Mouse (Mus musculus): ENCODE results near the gene Atcay.
"Not testable (repeated sequence)": the region's sequence is repeated elsewhere in the genome, so short reads cannot be mapped to it uniquely, and the experiment has no call there.

Gene Atcay

GRCm38 (mm10) chr10:81240876-81241275 is 10.2 kb upstream of the Atcay start:
- no peak for DNase-seq

- DNase-seq = no peak
Observed at GRCm38 (mm10) chr10:81238618-81239017, 8.0 kb upstream of the Atcay start.

GRCm38 (mm10) chr10:81236471-81237268 is 6.0 kb upstream of the Atcay start:
- DNase-seq = no peak

- no peak for DNase-seq
Observed at GRCm38 (mm10) chr10:81234206-81234605, 3.6 kb upstream of the Atcay start.

DNA sequence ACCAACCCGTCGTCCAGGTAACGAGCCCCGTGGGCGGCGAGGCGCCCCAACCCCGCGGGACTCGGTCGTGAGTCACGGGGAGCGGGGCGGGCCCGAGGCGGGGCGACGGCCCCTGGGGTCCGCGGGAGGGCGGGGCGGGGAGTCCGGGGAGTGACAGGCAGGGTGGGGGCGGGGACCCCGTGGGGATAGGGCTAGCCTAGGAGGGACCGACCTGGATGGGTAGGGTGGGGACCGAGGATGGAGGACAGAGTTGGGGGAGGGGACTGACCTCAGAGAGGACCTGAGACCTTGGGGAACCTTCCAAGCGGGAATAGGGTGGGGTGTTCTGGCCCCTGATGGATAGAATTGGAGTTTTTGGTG is 2.6 kb upstream of the Atcay start:
- no peak for DNase-seq

DNA sequence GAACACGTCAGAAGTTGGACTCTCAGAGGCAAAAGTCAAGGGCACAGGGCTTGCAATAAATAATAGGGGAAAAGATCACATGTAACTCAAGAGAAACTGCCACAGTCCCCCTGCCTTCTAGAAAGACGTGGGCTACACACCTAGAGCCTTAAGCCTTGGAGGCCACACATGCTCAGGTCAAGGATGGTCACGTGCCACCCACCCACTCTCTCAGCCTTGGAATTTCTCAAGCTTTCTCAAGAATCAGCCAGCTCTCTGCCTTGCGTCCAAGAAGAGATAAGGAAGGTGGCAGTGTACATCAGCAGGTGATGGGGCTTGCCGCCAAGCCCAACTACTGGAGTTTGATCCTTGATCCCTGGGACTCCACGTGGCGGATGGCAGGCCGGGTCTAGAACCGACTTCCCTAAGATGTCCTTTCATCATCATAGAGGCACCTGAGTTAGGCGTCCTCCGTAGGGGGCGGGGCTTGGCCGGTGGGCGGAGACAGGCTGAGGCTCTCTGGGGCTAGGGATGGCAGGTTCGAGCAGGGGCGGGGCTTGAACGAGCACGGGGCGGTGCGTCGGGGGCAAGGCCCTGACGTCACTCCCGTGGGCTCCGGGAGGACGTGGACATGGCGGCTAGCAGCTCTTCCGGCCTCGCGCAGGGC is 2.1 kb upstream of the Atcay start, which contains the start of gene Zfr2:
TSS of gene Zfr2 (plus strand) at position 576 of the 646 bp plus-strand sequence.
- peak; percentile 89 for DNase-seq

DNA sequence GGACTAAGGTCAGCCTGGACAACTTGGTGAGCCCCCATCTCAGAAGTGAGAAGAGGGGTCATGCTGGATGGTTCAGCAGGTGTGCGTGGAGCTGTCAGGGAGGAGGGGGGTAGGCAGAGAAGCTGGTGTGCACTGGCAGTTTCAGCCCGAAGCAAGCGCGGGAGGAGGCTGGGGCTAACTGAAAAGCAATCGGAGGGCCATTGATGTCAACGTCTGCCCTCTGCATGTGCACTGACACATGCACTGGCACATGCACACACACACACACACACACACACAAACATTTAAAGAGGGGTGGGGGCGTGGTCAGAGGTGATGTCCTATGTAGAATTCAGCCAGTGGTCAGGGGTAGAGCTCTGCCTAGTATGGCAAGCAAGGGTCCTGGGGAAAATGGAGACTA is 803 bp upstream of the Atcay start:
- no peak for DNase-seq

- DNase-seq = no peak
Observed at GRCm38 (mm10) chr10:81229735-81230437, 747 bp downstream of the Atcay start.

DNA sequence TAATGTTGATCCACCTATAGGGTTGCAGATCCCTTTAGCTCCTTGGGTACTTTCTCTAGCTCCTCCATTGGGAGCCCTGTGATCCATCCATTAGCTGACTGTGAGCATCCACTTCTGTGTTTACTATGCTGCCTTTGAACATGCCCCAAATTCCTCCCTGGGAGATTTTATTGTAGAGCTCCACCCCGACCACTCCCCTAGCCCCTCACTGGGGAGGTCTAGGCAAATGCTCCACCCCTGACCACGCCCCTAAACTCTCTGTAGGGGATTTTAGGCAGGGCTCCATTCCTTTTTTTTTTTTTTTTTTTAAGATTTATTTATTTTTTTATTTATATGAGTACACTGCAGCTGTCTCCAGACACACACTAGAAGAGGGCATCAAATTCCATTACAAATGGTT is 6.9 kb downstream of the Atcay start:
- DNase-seq = not testable (repeated sequence)

DNA sequence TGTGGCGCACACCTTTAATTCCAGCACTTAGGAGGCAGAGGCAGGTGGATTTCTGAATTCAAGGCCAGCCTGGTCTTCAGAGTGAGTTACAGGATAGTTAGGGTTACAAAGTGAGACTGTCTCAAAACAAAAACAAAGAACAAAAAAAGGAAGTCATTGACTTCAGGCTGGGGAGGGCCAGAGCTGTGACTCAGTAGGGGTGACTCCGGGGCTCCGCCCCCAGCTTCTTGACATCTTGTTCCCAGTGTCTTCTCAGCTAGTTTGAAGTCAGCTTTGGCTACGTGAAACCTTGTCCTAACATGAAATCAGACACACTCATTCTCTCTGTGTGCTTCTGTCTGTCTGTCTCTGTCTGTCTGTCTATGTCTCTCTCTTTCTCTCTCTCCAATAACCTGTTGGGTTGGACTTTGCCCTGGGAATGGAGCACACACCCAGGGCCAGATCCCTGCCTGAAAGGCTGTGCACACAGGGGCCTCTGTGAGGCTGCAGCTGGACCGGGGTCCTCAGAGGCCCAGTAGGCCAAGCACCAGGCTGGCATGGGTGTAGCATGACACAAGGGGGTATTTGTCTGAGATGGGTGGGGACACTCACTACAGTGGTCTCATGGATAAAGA is 9.1 kb downstream of the Atcay start:
- no peak for DNase-seq

DNA sequence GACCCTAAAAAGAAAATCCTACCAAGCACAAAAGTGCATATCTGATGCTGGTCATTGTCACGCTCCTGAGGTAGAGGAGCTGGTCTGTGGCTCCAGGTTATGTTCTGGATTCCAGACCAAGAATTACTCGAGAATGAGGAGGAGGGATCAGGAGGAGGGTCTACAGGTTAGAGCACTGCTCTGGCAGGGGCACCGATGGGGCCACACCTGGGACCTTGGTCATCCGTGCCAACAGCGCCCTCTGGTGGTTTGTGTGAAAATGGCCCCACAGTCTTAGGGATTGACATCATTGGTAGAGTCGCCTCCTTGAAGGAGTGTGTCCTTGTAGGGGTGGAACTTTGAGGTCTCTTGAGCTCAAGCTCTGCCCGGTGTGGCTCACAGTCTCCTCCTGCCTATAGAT is 12.7 kb downstream of the Atcay start:
- peak; percentile 60 for DNase-seq

- DNase-seq = not testable (repeated sequence)
Observed at GRCm38 (mm10) chr10:81217267-81217666, 13.4 kb downstream of the Atcay start.

DNA sequence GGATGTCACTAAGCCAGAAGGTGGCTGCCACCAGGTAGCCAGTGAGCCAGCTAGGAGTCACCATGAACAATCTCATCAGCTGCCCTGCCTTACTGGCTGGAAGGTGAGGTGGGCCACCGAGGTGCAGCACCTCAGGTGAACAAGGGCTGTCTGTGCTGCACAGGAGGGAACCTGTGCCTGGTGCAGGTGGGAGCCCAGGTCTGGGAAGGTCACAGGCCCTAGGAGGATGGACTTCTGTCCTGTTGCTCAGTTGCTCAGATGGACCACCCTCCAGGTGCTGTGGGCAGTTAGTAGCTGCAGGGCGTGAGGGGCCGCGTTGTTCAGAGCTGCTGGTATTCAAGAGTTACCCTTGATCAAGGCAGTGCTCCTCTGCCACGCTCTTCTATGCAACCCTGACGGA is 13.8 kb downstream of the Atcay start:
- DNase-seq = no peak

GRCm38 (mm10) chr10:81216260-81216659 is 14.4 kb downstream of the Atcay start:
- DNase-seq = no peak

- no peak for DNase-seq
Observed at GRCm38 (mm10) chr10:81210154-81210553, 20.5 kb downstream of the Atcay start.

GRCm38 (mm10) chr10:81204137-81204536 is 26.5 kb downstream of the Atcay start:
- DNase-seq = no peak

DNA sequence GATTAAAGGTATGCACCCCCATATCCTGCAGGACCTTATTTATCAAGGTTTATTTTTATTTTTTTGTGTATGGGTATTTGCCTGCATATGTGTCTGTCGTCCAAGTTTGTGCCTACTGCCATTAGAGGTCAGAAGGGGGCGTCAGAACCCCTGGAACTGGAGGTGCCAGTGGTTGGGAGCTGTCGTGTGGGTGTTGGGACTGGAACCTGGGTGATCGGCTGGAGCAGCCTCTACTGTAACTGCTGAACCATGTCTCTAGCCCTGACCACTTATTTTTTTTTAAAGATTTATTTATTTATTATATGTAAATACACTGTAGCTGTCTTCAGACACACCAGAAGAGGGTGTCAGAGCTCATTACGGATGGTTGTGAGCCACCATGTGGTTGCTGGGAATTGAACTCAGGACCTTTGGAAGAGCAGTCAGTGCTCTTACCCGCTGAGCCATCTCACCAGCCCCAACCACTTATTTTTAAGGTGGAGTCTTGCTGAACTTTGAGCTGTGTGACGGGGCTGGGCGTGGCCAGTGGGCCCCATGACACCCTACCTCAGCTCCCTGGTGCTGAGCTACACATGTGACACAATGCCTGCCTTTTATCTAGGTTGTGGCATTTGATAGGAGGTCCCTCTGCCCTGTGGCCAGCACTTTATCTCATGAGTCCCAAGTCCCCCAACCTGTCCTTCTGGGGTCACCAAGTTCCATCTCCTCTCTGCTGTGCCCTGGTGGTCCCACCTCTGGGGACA is 27.5 kb downstream of the Atcay start:
- DNase-seq = no peak

GRCm38 (mm10) chr10:81201807-81202758 is 28.6 kb downstream of the Atcay start, which contains the start of gene Nmrk2:
Gene Nmrk2, minus strand, starts transcription at chr10:81202051.
- DNase-seq = no peak

DNA sequence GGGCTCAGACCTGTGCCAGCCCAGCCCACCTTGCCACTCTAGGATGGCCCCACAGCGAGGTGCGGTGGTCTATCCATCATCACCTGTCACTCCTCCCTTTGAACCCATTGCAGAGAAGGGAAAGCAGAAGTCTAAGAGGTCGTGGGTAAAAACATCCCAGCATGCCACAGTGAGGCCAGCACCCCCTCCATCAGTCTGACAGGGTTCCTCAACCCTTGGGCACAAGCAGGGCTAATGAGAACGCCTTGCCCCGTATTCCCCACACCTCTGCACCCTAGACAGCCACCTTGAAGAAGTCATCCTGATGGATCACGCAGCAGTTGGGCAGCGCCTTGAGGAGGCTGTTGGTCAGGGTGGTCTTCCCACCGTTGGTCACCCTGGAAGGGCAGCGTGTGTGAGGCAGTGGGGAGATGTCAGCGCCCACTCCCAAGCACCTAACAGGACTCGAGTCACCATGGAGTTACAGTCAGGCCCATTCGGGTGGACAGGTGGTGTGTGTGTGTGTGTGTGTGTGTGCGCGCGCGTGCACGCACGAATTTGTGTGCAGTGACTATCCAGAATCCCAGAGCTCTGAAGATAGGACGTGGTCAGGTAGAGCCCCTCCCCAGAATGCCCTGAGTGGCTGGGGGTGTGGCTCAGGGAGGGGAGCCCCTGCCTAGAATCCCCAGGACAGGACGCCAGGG is 29.9 kb downstream of the Atcay start:
- no peak for DNase-seq

DNA sequence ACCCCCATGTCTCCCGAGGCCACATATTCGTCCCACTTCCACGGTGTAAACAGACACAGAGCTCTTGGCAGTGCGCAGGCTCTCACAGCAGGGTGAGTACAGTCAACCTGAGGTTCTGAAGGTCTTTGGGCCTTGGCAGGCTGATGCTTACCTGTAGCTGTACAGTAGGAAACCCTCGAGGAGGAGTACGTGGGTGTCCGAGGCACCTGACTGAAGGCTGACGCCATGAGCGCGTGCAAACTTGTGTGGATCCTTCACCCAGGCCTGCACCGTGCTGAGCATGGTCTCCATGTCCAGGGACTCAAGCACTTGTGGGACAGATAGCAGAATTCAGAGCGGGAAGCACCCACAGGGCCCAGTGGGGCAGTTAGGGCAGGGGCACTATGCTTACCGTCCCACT is 30.5 kb downstream of the Atcay start:
- no peak for DNase-seq

DNA sequence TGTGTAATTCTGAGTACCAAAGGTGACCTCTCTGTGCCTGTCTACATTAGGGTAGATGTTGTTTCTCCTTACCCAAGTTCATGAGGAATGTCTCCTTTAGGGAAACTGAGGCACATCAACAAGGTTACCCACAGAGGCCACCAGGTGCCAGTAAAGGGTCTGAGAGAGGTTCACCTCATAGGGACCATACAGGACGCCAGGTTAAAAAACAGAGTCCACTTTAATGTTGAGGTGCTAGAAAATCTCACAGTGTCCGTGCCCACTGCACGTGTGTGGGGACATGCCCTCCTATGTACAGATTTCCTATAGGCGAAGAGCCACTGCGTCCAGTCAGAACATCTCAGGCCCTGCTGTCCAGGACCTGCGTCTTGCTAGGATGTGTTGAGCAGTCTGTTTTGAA is 31.6 kb downstream of the Atcay start:
- DNase-seq = no peak
